Mouse (Mus musculus): Measurements from ENCODE around the gene Hnrnpc. TPM values are rescaled to one million over a fixed set of nuclear protein-coding genes. Genes with fewer than 3 reads are reported as not detected.
"Not testable (repeated sequence)": the region's sequence is repeated elsewhere in the genome, so short reads cannot be mapped to it uniquely, and the experiment has no call there.

Hnrnpc gene
- polyA plus RNA-seq, 1 experiment from 2014 or later: 690 TPM

DNA sequence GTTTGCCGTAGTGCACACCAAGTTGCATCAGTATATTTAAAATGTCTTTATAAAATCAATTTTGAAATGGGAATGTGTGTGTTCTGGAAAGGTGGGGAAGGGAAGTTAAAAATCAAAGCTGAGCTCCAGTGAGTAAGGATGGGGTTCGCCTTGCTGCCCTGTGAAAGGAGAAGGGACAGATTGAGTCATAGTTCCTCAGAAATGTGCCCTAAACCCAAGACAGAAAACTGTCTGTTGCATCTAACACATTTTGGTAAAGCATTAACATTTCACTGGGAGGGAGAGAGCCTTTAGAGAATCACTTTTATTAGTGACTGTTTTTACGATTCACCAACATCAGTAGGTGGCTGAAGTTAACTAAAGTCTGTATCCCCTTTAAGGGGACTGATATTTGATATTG is 5.4 kb downstream of the Hnrnpc start:
- H3K9me3 ChIP-seq (replicated peaks; ENCODE audit: control insufficient read depth, low read length); DNase-seq (ENCODE audit: low spot score); ATAC-seq; H3K27ac ChIP-seq (ENCODE audit: low read depth, low read length); H3K4me2 ChIP-seq (ENCODE audit: low read length); H3K9ac ChIP-seq (ENCODE audit: low read length); H3K27me3 ChIP-seq (replicated peaks; ENCODE audit: control insufficient read depth, insufficient read depth, low read length); H3K4me3 ChIP-seq (ENCODE audit: low read depth, low read length): not testable (repeated sequence)
- H3K36me3 ChIP-seq (ENCODE audit: control insufficient read depth, insufficient read depth, low read length): peaks cover 50% of the 10 kb centered on the region
- 81% methylated on average over 3 of the region's 3 CpGs for WGBS
- H3K4me1 ChIP-seq (ENCODE audit: control insufficient read depth, insufficient read depth, low read length): peaks cover 20% of the 10 kb centered on the region

DNA sequence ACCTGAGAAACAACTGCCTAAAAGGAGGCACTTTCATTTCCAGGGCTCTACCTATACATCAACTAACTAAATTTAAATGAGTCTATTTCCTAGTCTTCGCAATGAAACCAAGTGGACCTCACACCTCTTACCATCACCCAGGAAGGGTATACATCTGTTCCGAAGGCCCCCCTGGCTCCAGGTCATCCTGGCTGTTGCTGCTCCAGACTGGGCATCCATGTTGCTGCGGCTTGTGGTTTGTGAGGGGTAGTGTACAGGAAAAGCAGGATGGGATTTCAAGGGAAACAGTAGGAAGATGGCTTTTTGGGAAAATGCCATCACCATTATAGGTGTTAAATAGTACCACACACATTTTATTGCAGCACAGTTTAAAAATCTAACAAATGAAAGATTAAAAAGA is 6.6 kb downstream of the Hnrnpc start:
- 98% methylated on average over 3 of the region's 3 CpGs for WGBS

DNA sequence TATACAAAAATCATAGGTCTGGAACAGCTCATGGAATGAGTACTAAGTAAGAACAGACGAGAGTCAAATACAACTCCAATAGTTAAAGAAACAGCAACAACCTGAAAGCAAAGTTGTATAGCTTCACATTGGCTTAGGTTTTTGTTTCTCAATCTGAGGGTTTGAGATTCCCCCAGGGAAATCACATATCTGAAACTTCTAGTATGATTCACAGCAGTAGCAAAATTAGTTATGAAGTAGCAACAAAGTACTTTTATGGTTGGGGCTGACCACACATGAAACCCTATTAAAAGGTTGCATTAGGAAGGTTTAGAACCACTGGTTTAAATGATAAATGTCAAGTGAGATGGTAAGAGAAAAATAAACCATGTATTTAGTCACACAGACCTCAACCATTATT is 9.3 kb downstream of the Hnrnpc start:
- Histone ChIP-seq H3K4me2 (ENCODE audit: low read length) (no peak overlapping the region), H3K9me3 (replicated peaks; ENCODE audit: control insufficient read depth, low read length) (no peaks in the 10 kb centered on the region), H3K9ac (ENCODE audit: low read length) (no peak overlapping the region), H3K36me3 (ENCODE audit: control insufficient read depth, insufficient read depth, low read length) (peaks cover 65% of the 10 kb centered on the region), H3K4me1 (ENCODE audit: control insufficient read depth, insufficient read depth, low read length) (peaks cover 4% of the 10 kb centered on the region; the same call in 1 of the 2 replicates), H3K4me3 (ENCODE audit: low read depth, low read length) (no peak overlapping the region), H3K27ac (ENCODE audit: low read depth, low read length) (no peak overlapping the region), H3K27me3 (replicated peaks; ENCODE audit: control insufficient read depth, insufficient read depth, low read length) (no peaks in the 10 kb centered on the region)
- ATAC-seq (no peak), DNase-seq (ENCODE audit: low spot score) (no peak)
- 85% methylated on average over 1 of the region's 1 CpGs for WGBS

More for the DNA sequence above, 6.6 kb downstream of the Hnrnpc start:
- not testable (repeated sequence) for ATAC-seq; H3K4me3 ChIP-seq (ENCODE audit: low read depth, low read length); H3K27me3 ChIP-seq (replicated peaks; ENCODE audit: control insufficient read depth, insufficient read depth, low read length); DNase-seq (ENCODE audit: low spot score); H3K9me3 ChIP-seq (replicated peaks; ENCODE audit: control insufficient read depth, low read length); H3K4me2 ChIP-seq (ENCODE audit: low read length); H3K27ac ChIP-seq (ENCODE audit: low read depth, low read length); H3K9ac ChIP-seq (ENCODE audit: low read length)
- Histone ChIP-seq H3K36me3 (ENCODE audit: control insufficient read depth, insufficient read depth, low read length) (peaks cover 59% of the 10 kb centered on the region), H3K4me1 (ENCODE audit: control insufficient read depth, insufficient read depth, low read length) (peaks cover 18% of the 10 kb centered on the region)

DNA sequence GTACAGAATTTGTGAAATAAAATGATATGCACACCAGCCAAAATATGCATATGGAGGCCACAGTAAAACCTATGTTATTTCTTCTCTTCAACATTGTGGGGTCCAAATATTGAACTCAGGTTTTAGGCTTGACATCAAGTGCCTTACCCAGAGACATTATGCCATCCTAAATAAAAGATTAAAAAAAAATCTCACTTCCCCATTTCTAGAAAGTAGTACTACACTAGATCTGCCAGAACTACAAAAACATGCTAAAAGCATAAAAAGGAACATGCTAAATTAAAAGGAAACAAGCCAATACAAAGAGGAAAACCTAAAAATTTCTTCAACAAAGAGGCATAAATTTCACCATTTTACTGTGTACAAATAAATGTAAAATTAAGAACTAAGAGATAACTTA is 20.7 kb downstream of the Hnrnpc start:
- no peaks in the 10 kb centered on the region for H3K27me3 ChIP-seq (replicated peaks; ENCODE audit: control insufficient read depth, insufficient read depth, low read length)
- H3K9ac ChIP-seq (ENCODE audit: low read length): no peak overlapping the region
- H3K9me3 ChIP-seq (replicated peaks; ENCODE audit: control insufficient read depth, low read length): no peaks in the 10 kb centered on the region
- DNase-seq (ENCODE audit: low spot score) (no peak), ATAC-seq (no peak)
- peaks cover 67% of the 10 kb centered on the region for H3K36me3 ChIP-seq (ENCODE audit: control insufficient read depth, insufficient read depth, low read length)
- no peak overlapping the region for H3K4me3 ChIP-seq (ENCODE audit: low read depth, low read length)
- no peak overlapping the region for H3K27ac ChIP-seq (ENCODE audit: low read depth, low read length)
- no peaks in the 10 kb centered on the region for H3K4me1 ChIP-seq (ENCODE audit: control insufficient read depth, insufficient read depth, low read length)
- no peak overlapping the region for H3K4me2 ChIP-seq (ENCODE audit: low read length)

DNA sequence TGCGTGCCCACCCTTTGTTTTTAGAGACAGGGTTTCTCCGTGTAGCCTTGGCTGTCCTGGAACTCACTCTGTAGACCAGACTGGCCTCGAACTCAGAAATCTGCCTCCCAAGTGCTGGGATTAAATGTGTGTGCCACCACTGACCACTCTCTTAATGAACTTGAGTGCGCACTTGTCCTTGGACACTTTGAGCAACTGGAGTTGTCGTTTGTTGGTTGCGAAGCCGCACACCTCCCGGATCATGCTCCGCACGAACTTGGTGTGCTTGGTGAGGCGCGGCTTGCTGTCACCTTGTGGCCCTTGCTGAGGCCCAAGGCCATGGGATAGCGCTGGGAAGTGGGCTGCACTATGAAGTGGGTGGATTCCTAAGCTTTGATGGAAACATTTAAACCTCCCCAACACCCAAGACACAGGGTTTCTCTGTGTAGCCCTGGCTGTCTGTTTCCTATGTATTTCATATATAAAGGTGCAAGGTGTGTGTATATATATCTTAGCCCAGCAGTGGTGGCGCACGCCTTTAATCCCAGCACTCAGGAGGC is 32.2 kb downstream of the Hnrnpc start:
- DNase-seq (ENCODE audit: low spot score) (no peak), ATAC-seq (no peak)
- Histone ChIP-seq H3K36me3 (ENCODE audit: control insufficient read depth, insufficient read depth, low read length) (peaks cover 53% of the 10 kb centered on the region), H3K4me2 (ENCODE audit: low read length) (no peak overlapping the region), H3K27ac (ENCODE audit: low read depth, low read length) (no peak overlapping the region), H3K9me3 (replicated peaks; ENCODE audit: control insufficient read depth, low read length) (no peaks in the 10 kb centered on the region), H3K27me3 (replicated peaks; ENCODE audit: control insufficient read depth, insufficient read depth, low read length) (no peaks in the 10 kb centered on the region), H3K4me1 (ENCODE audit: control insufficient read depth, insufficient read depth, low read length) (no peaks in the 10 kb centered on the region), H3K4me3 (ENCODE audit: low read depth, low read length) (no peak overlapping the region), H3K9ac (ENCODE audit: low read length) (no peak overlapping the region)
- 92% methylated on average over 15 of the region's 15 CpGs for WGBS

DNA sequence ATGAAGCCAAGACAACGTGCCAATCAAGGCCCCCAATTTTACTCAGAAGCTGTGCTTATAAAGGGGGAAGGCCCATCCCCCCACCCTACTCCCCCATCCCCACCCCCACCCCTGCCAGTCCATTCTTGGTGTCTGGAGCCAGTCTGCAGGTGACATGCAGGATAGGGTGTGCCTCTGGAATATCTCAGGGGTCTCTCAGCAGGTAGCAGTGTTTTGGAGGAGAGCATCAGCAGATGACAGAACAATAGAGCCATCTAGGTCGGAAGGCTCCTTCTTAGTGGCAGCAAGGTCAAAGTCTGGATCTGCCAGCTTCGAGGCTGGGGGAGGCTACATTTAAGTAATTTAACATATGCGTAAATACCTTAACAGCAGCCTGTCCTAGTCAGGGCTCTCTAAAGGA is 37.7 kb downstream of the Hnrnpc start:
- Histone ChIP-seq H3K4me2 (ENCODE audit: low read length) (no peak overlapping the region), H3K36me3 (ENCODE audit: control insufficient read depth, insufficient read depth, low read length) (peaks cover 4% of the 10 kb centered on the region; the same call in 1 of the 2 replicates), H3K4me1 (ENCODE audit: control insufficient read depth, insufficient read depth, low read length) (no peaks in the 10 kb centered on the region), H3K9me3 (replicated peaks; ENCODE audit: control insufficient read depth, low read length) (no peaks in the 10 kb centered on the region), H3K27me3 (replicated peaks; ENCODE audit: control insufficient read depth, insufficient read depth, low read length) (no peaks in the 10 kb centered on the region), H3K4me3 (ENCODE audit: low read depth, low read length) (no peak overlapping the region), H3K27ac (ENCODE audit: low read depth, low read length) (no peak overlapping the region), H3K9ac (ENCODE audit: low read length) (no peak overlapping the region)
- DNase-seq (ENCODE audit: low spot score): no peak
- 65% methylated on average over 4 of the region's 4 CpGs for WGBS
- ATAC-seq: no peak

DNA sequence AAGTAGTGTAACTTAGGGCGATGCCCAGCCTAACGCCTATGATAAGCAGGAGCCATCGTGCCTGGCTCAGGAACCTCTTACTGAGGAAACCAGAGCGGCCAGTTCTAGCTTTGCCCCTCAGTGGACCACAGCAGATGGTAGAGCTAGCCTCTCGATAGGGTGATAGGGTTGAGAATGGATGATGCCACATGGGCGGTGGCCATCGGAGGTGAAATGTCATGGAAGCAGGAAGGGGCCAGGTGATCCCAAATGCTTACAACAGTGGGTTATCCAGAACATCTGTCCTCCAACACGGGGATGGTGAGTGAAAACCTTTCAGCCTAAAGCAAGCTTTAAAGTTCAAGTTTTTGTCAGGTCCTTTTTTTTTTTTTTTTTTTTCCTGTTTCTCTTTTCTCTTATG is 42.0 kb downstream of the Hnrnpc start:
- Histone ChIP-seq H3K27me3 (replicated peaks; ENCODE audit: control insufficient read depth, insufficient read depth, low read length) (no peaks in the 10 kb centered on the region), H3K9ac (ENCODE audit: low read length) (no peak overlapping the region), H3K4me3 (ENCODE audit: low read depth, low read length) (no peak overlapping the region), H3K27ac (ENCODE audit: low read depth, low read length) (no peak overlapping the region), H3K4me1 (ENCODE audit: control insufficient read depth, insufficient read depth, low read length) (no peaks in the 10 kb centered on the region), H3K9me3 (replicated peaks; ENCODE audit: control insufficient read depth, low read length) (no peaks in the 10 kb centered on the region), H3K4me2 (ENCODE audit: low read length) (no peak overlapping the region), H3K36me3 (ENCODE audit: control insufficient read depth, insufficient read depth, low read length) (no peaks in the 10 kb centered on the region)
- WGBS: 89% methylated on average over 8 of the region's 8 CpGs
- no peak for ATAC-seq
- DNase-seq (ENCODE audit: low spot score): no peak

DNA sequence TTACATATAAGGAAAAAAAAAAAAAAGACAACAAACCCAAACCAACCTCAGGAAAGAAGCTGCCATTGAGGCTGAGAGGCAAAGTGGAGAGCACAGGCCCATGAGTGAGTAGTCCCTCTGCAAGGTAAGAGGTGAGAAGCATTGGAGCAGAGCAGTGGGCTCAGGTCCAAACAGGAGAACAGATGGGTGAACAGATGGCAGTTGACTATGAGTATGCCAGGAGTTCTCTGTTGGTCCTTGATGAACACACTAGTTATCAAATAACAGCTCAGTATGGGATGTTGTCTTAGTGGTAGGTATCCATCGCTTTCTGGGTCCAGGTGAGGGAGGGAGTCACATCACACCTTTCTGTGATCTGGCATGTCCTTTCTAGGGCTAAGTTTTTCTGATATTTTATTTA is 43.0 kb downstream of the Hnrnpc start:
- Histone ChIP-seq H3K4me3 (ENCODE audit: low read depth, low read length) (no peak overlapping the region), H3K27me3 (replicated peaks; ENCODE audit: control insufficient read depth, insufficient read depth, low read length) (no peaks in the 10 kb centered on the region), H3K9ac (ENCODE audit: low read length) (no peak overlapping the region), H3K9me3 (replicated peaks; ENCODE audit: control insufficient read depth, low read length) (no peaks in the 10 kb centered on the region), H3K27ac (ENCODE audit: low read depth, low read length) (no peak overlapping the region), H3K36me3 (ENCODE audit: control insufficient read depth, insufficient read depth, low read length) (no peaks in the 10 kb centered on the region), H3K4me2 (ENCODE audit: low read length) (no peak overlapping the region), H3K4me1 (ENCODE audit: control insufficient read depth, insufficient read depth, low read length) (no peaks in the 10 kb centered on the region)
- 72% methylated on average over 1 of the region's 1 CpGs for WGBS
- ATAC-seq (peak; percentile 26; the same call in 1 of the 2 replicates), DNase-seq (ENCODE audit: low spot score) (peak; percentile 33)

DNA sequence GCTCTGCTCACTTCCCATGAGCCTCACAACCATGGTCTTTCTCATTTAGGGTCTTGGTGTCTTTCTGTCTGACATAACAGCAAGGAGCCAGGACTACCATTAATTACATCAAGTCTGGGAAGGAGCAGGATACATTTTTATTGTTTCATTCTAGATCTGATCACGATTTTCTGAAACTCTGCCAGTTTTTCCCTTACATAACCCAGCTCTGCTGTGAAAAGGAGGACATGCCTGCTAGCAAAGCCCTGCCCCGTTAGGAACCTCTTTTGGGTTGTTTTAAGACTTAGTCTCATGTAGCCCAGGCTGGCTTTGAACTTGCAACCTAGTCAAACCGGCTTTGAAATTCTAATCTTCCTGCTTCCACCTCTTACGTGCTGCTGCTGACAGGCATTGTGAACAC is 43.8 kb downstream of the Hnrnpc start:
- WGBS: 66% methylated on average over 4 of the region's 4 CpGs
- DNase-seq (ENCODE audit: low spot score): no peak
- H3K4me1 ChIP-seq (ENCODE audit: control insufficient read depth, insufficient read depth, low read length): no peaks in the 10 kb centered on the region
- no peaks in the 10 kb centered on the region for H3K36me3 ChIP-seq (ENCODE audit: control insufficient read depth, insufficient read depth, low read length)
- no peak overlapping the region for H3K4me3 ChIP-seq (ENCODE audit: low read depth, low read length)
- no peaks in the 10 kb centered on the region for H3K27me3 ChIP-seq (replicated peaks; ENCODE audit: control insufficient read depth, insufficient read depth, low read length)
- no peak for ATAC-seq
- H3K4me2 ChIP-seq (ENCODE audit: low read length): no peak overlapping the region
- no peak overlapping the region for H3K27ac ChIP-seq (ENCODE audit: low read depth, low read length)
- H3K9ac ChIP-seq (ENCODE audit: low read length): no peak overlapping the region
- no peaks in the 10 kb centered on the region for H3K9me3 ChIP-seq (replicated peaks; ENCODE audit: control insufficient read depth, low read length)

Data from forebrain, embryonic 14.5 days (tissue).